Mouse (Mus musculus) hindbrain, embryonic 13.5 days (tissue): ENCODE results near the gene Gm3526. TPM values are rescaled to one million over a fixed set of nuclear protein-coding genes. Genes with fewer than 3 reads are reported as not detected.
"Not testable (repeated sequence)": the region's sequence is repeated elsewhere in the genome, so short reads cannot be mapped to it uniquely, and the experiment has no call there.

Experiments
- ATAC-seq: fragments of 200-750 bp; cut with Nextera tagmentation; 2 replicates; pipeline ENCODE4 v1.8.0; 2017; ENCODE audit warnings: moderate TSS enrichment; ENCODE audit not compliant: low FRiP score
- H3K27ac ChIP-seq: fragments of 300-500 bp; sonication (generic); 2 replicates; pipeline ENCODE4 v1.5.1; 2015; ENCODE audit warnings: inconsistent platforms, mild to moderate bottlenecking, moderate library complexity
- H3K27me3 ChIP-seq: fragments of 300-500 bp; sonication (generic); 2 replicates; pipeline ENCODE4 v1.6.1; 2015; ENCODE audit warnings: mild to moderate bottlenecking, inconsistent platforms
- H3K36me3 ChIP-seq: fragments of 300-500 bp; sonication (generic); 2 replicates; pipeline ENCODE4 v1.6.1; 2015; ENCODE audit warnings: mild to moderate bottlenecking, inconsistent platforms
- H3K4me1 ChIP-seq: fragments of 300-500 bp; sonication (generic); replicated peaks from 2 replicates; pipeline ENCODE4 v1.6.1; 2015; ENCODE audit warnings: inconsistent platforms
- H3K4me2 ChIP-seq: fragments of 300-500 bp; sonication (generic); 2 replicates; pipeline ENCODE4 v1.6.1; 2015; ENCODE audit warnings: inconsistent platforms, mild to moderate bottlenecking, moderate library complexity
- H3K4me3 ChIP-seq: fragments of 300-500 bp; sonication (generic); 2 replicates; pipeline ENCODE4 v1.5.1; 2015; ENCODE audit warnings: mild to moderate bottlenecking, inconsistent platforms
- H3K9ac ChIP-seq: fragments of 300-500 bp; sonication (generic); 2 replicates; pipeline ENCODE4 v1.6.1; 2015; ENCODE audit warnings: mild to moderate bottlenecking, inconsistent platforms
- H3K9me3 ChIP-seq: fragments of 300-500 bp; sonication (generic); 2 replicates; pipeline ENCODE4 v1.6.1; 2016; ENCODE audit warnings: inconsistent platforms
- WGBS: fragments of 180-500 bp; shearing (Covaris S2); methylation state at CpG from one replicate; pipeline ENCODE4 v1.1.7; 2015; 5-methylcytosine and 5-hydroxymethylcytosine counted together
- polyA plus RNA-seq: library from polyadenylated mRNA; unstranded; fragments of >200 nt; fragmentation: Nextera tagmentation; extraction: Ambion mirVana; gene quantifications from 2 replicates; pipeline ENCODE4 v1.2.1, GENCODE M21; 2015

Gene Gm3526
- polyA plus RNA-seq: not detected in 2 replicates

- WGBS: no CpG with 5 or more reads among the region's 1 CpGs
- H3K4me2 ChIP-seq, H3K36me3 ChIP-seq, H3K4me3 ChIP-seq, H3K9me3 ChIP-seq, H3K27ac ChIP-seq, H3K27me3 ChIP-seq, H3K4me1 ChIP-seq, H3K9ac ChIP-seq, ATAC-seq: not testable (repeated sequence)
These were observed at the start of gene Gm3526 for GRCm38 (mm10) chr14:5260480-5260879. Gene Gm3526, minus strand, starts transcription at chr14:5260580.

Other genes with a start within 250 kb of the Gm3526 start
- not detected in 2 replicates for gene Gm3298, start 244.7 kb downstream of the Gm3526 start, polyA plus RNA-seq
- gene 4930555G01Rik, start 210.0 kb downstream of the Gm3526 start, polyA plus RNA-seq: 0.10 TPM in 1 of 2 replicates, not detected in the other
- 8.3 and 8.5 TPM in 2 replicates for gene Gm8281, start 189.5 kb downstream of the Gm3526 start, polyA plus RNA-seq
- not detected in 2 replicates for gene Gm8279, start 129.1 kb downstream of the Gm3526 start, polyA plus RNA-seq
- not detected in 2 replicates for gene Gm3317, start 96.0 kb downstream of the Gm3526 start, polyA plus RNA-seq
- not detected in 2 replicates for gene Gm8271, start 74.8 kb downstream of the Gm3526 start, polyA plus RNA-seq
- not detected in 2 replicates for gene Gm3542, start 74.3 kb upstream of the Gm3526 start, polyA plus RNA-seq
- gene Gm3500, start 128.5 kb upstream of the Gm3526 start, polyA plus RNA-seq: 1.4 and 1.6 TPM in 2 replicates
- 2.8 and 3.2 TPM in 2 replicates for gene Gm3194, start 194.9 kb upstream of the Gm3526 start, polyA plus RNA-seq
- not detected in 2 replicates for gene Gm8246, start 217.2 kb upstream of the Gm3526 start, polyA plus RNA-seq
- not detected in 2 replicates for gene Gm3187, start 223.6 kb upstream of the Gm3526 start, polyA plus RNA-seq
- gene Gm3488, start 241.1 kb upstream of the Gm3526 start, polyA plus RNA-seq: 11.8 and 12.0 TPM in 2 replicates